Mouse (Mus musculus) hindlimb bud, embryonic 11.5 days (tissue): ENCODE data around the gene Lsm4.

Experiments
- DNase-seq: peaks from one replicate; pipeline ENCODE4 v3.0.0-alpha.2; 2012; ENCODE audit warnings: low read depth, low spot score; ENCODE audit errors: extremely low spot score

Lsm4 gene

GRCm38 (mm10) chr8:70699116-70699833 lies 26.2 kb downstream of the Lsm4 start:
- DNase-seq = no peak

- no peak for DNase-seq
These were observed 26.9 kb downstream of the Lsm4 start for GRCm38 (mm10) chr8:70699834-70700554.

- peak; percentile 69 for DNase-seq
These were observed 27.5 kb downstream of the Lsm4 start for GRCm38 (mm10) chr8:70700555-70700922.

GRCm38 (mm10) chr8:70701048-70701981 lies 28.3 kb downstream of the Lsm4 start:
- no peak for DNase-seq

GRCm38 (mm10) chr8:70701982-70702841 lies 29.2 kb downstream of the Lsm4 start:
- no peak for DNase-seq

GRCm38 (mm10) chr8:70702842-70703182 lies 29.8 kb downstream of the Lsm4 start:
- no peak for DNase-seq

GRCm38 (mm10) chr8:70703287-70703686 lies 30.2 kb downstream of the Lsm4 start, which contains the start of gene Iqcn:
Gene Iqcn, plus strand, starts transcription at chr8:70703457.
- DNase-seq = no peak

GRCm38 (mm10) chr8:70708281-70708680 lies 35.2 kb downstream of the Lsm4 start:
- DNase-seq = no peak

GRCm38 (mm10) chr8:70709794-70710193 lies 36.7 kb downstream of the Lsm4 start:
- DNase-seq = no peak

GRCm38 (mm10) chr8:70710296-70710695 lies 37.2 kb downstream of the Lsm4 start:
- DNase-seq = no peak

- no peak for DNase-seq
These were observed 38.0 kb downstream of the Lsm4 start for GRCm38 (mm10) chr8:70711041-70711440.

- DNase-seq = no peak
These were observed 40.9 kb downstream of the Lsm4 start for GRCm38 (mm10) chr8:70713991-70714390.

- no peak for DNase-seq
These were observed 42.0 kb downstream of the Lsm4 start for GRCm38 (mm10) chr8:70715086-70715485.

GRCm38 (mm10) chr8:70716521-70717400 lies 43.7 kb downstream of the Lsm4 start:
- no peak for DNase-seq

GRCm38 (mm10) chr8:70718297-70718696 lies 45.2 kb downstream of the Lsm4 start, which contains the start of gene Gm3336:
Gene Gm3336, plus strand, starts transcription at chr8:70718543.
- DNase-seq = no peak

GRCm38 (mm10) chr8:70719796-70720270 lies 46.8 kb downstream of the Lsm4 start:
- no peak for DNase-seq

- no peak for DNase-seq
These were observed 47.7 kb downstream of the Lsm4 start for GRCm38 (mm10) chr8:70720739-70721138.

GRCm38 (mm10) chr8:70721601-70722000 lies 48.6 kb downstream of the Lsm4 start:
- DNase-seq = no peak

GRCm38 (mm10) chr8:70723486-70724210 lies 50.6 kb downstream of the Lsm4 start, which contains the start of gene Pde4c:
Gene Pde4c, plus strand, starts transcription at chr8:70723720.
- DNase-seq = no peak
